Mouse (Mus musculus) activated CD4-positive, CD25-positive, alpha-beta regulatory T cell, adult 4 months (primary cell): ENCODE data around the gene Traip. TPM values are rescaled to one million over a fixed set of nuclear protein-coding genes. Genes with fewer than 3 reads are reported as not detected.

Experiments used
- ATAC-seq: one replicate; pipeline ENCODE4 v1.8.0; 2017
- polyA plus RNA-seq, 2 experiments: library from polyadenylated mRNA; unstranded; fragments of 100-300 nt; shearing (Covaris generic); gene quantifications; one replicate each; pipeline ENCODE4 v1.2.1; 2017

Traip gene
- polyA plus RNA-seq, 2 experiments from 2014 or later, result 5.0 to 8.2 TPM

- ATAC-seq, result no peak
Observed at GRCm38 (mm10) chr9:107971690-107972541, 22.0 kb downstream of the Traip start.

- no peak for ATAC-seq
Observed at GRCm38 (mm10) chr9:107974491-107975171, 24.7 kb downstream of the Traip start.

GRCm38 (mm10) chr9:107975399-107976386 lies 25.8 kb downstream of the Traip start, which contains the start of gene Uba7:
Gene Uba7 (plus strand): TSS chr9:107975505.
- ATAC-seq, result peak; percentile 90

- no peak for ATAC-seq
Observed at GRCm38 (mm10) chr9:107978815-107979214, 28.9 kb downstream of the Traip start.

GRCm38 (mm10) chr9:107981684-107982605 lies 32.0 kb downstream of the Traip start:
- no peak for ATAC-seq

GRCm38 (mm10) chr9:107982681-107983346 lies 32.9 kb downstream of the Traip start, which contains the start of gene Gm20661:
Gene Gm20661 (plus strand): TSS chr9:107983058.
- no peak for ATAC-seq

GRCm38 (mm10) chr9:107983421-107983890 lies 33.5 kb downstream of the Traip start:
- no peak for ATAC-seq

GRCm38 (mm10) chr9:107984052-107984753 lies 34.3 kb downstream of the Traip start:
- no peak for ATAC-seq

GRCm38 (mm10) chr9:107984754-107985055 lies 34.8 kb downstream of the Traip start:
- ATAC-seq, result no peak

- ATAC-seq, result peak; percentile 77
Observed at GRCm38 (mm10) chr9:107985131-107986119, 35.5 kb downstream of the Traip start, which contains the start of gene Inka1. Gene Inka1 (minus strand): TSS chr9:107985879.

- peak; percentile 32 for ATAC-seq
Observed at GRCm38 (mm10) chr9:107986376-107986775, 36.4 kb downstream of the Traip start.

- no peak for ATAC-seq
Observed at GRCm38 (mm10) chr9:107987950-107988349, 38.0 kb downstream of the Traip start.

- no peak for ATAC-seq
Observed at GRCm38 (mm10) chr9:107992197-107992596, 42.3 kb downstream of the Traip start, which contains the start of gene Cdhr4. Gene Cdhr4 (plus strand): TSS chr9:107992497.

GRCm38 (mm10) chr9:107993013-107993412 lies 43.1 kb downstream of the Traip start:
- no peak for ATAC-seq

GRCm38 (mm10) chr9:107994464-107994863 lies 44.5 kb downstream of the Traip start:
- no peak for ATAC-seq

- ATAC-seq, result no peak
Observed at GRCm38 (mm10) chr9:107995513-107995912, 45.6 kb downstream of the Traip start.

- ATAC-seq, result no peak
Observed at GRCm38 (mm10) chr9:107996049-107996448, 46.1 kb downstream of the Traip start, which contains the start of gene Gm20662. Gene Gm20662 (plus strand): TSS chr9:107996349.
